Mouse (Mus musculus) midbrain, embryonic 14.5 days (tissue): ENCODE data around the gene Pigu. TPM values are rescaled to one million over a fixed set of nuclear protein-coding genes. Genes with fewer than 3 reads are reported as not detected.

ENCODE experiments used
- ATAC-seq: fragments of 200-750 bp; cut with Nextera tagmentation; 2 replicates; pipeline ENCODE4 v1.8.0; 2017; ENCODE audit warnings: moderate number of reproducible peaks, moderate library complexity; ENCODE audit not compliant: low FRiP score, low TSS enrichment
- DNase-seq: peaks from one replicate; pipeline ENCODE4 v3.0.0-alpha.2; 2015
- H3K27ac ChIP-seq: fragments of 300-500 bp; sonication (generic); replicated peaks from 2 replicates; pipeline ENCODE4 v1.5.1; 2014; ENCODE audit warnings: mild to moderate bottlenecking, low read depth, low read length, moderate library complexity
- H3K27me3 ChIP-seq: fragments of 300-500 bp; sonication (generic); 2 replicates; pipeline ENCODE4 v1.6.1; 2014; ENCODE audit warnings: low read length, control low read depth, mixed read lengths; ENCODE audit not compliant: control insufficient read depth, insufficient read depth
- H3K36me3 ChIP-seq: fragments of 300-500 bp; sonication (generic); 2 replicates; pipeline ENCODE4 v1.6.1; 2014; ENCODE audit warnings: low read length, control low read depth; ENCODE audit not compliant: control insufficient read depth, insufficient read depth
- H3K4me1 ChIP-seq: fragments of 300-500 bp; sonication (generic); 2 replicates; pipeline ENCODE4 v1.6.1; 2014; ENCODE audit warnings: mild to moderate bottlenecking, antibody characterized with exemption, low read length, control low read depth; ENCODE audit not compliant: control insufficient read depth, insufficient read depth
- H3K4me2 ChIP-seq: fragments of 300-500 bp; sonication (generic); 2 replicates; pipeline ENCODE4 v1.6.1; 2014; ENCODE audit warnings: mild to moderate bottlenecking, low read length, moderate library complexity
- H3K4me3 ChIP-seq: fragments of 300-500 bp; sonication (generic); replicated peaks from 2 replicates; pipeline ENCODE4 v1.5.1; 2014; ENCODE audit warnings: low read depth, low read length
- H3K9ac ChIP-seq: fragments of 300-500 bp; sonication (generic); replicated peaks from 2 replicates; pipeline ENCODE4 v1.6.1; 2014; ENCODE audit warnings: mild to moderate bottlenecking, low read length, moderate library complexity
- H3K9me3 ChIP-seq: fragments of 300-500 bp; sonication (generic); 2 replicates; pipeline ENCODE4 v1.6.1; 2016; ENCODE audit warnings: low read length, control low read depth, mixed read lengths; ENCODE audit not compliant: control insufficient read depth
- WGBS: fragments of 180-500 bp; shearing (Covaris S2); extraction: QIAGEN DNeasy Blood & Tissue Kit; methylation state at CpG from one replicate; pipeline ENCODE4 v1.1.7; 2014; 5-methylcytosine and 5-hydroxymethylcytosine counted together
- microRNA counts: library from miRNA; unstranded; fragments of <30 nt; microRNA quantifications from one replicate; lab custom pipeline; 2016
- microRNA-seq: library from miRNA; unstranded; fragments of <30 nt; microRNA quantifications from one replicate; pipeline ENCODE4, GENCODE M21; 2016
- polyA plus RNA-seq: library from polyadenylated mRNA; unstranded; fragments of >200 nt; fragmentation: Nextera tagmentation; extraction: Ambion mirVana; gene quantifications from 2 replicates; pipeline ENCODE4 v1.2.1, GENCODE M21; 2014

Pigu gene
- polyA plus RNA-seq, 1 experiment from 2014 or later: 63.5 TPM

DNA sequence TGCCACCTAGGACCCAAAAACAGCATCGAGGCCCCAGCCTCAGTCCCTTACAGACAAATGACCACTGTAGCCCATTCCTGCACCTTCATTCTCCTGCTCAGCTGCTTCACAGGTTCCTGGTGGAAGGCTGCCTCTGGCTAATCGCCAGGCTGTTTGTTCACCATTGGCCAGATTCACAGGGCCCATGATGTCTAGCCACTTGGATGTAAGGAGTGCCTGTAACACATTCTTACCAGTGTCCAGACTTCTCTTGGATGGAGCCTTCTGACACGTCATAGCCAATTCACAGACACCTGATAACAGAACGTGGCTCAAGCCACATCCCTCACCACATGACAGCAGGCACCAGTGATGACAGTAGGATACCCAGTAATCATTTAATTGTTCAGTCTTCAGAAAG lies 111.0 kb downstream of the Pigu start:
- WGBS: 96% methylated on average over 4 of the region's 4 CpGs
- no peaks in the 10 kb centered on the region for H3K27me3 ChIP-seq
- no peak overlapping the region for H3K4me2 ChIP-seq
- no peak overlapping the region for H3K9ac ChIP-seq
- no peaks in the 10 kb centered on the region for H3K9me3 ChIP-seq
- H3K36me3 ChIP-seq: peaks cover 86% of the 10 kb centered on the region
- H3K4me3 ChIP-seq: no peak overlapping the region
- H3K4me1 ChIP-seq: no peaks in the 10 kb centered on the region
- ATAC-seq (no peak), DNase-seq (no peak)
- no peak overlapping the region for H3K27ac ChIP-seq

DNA sequence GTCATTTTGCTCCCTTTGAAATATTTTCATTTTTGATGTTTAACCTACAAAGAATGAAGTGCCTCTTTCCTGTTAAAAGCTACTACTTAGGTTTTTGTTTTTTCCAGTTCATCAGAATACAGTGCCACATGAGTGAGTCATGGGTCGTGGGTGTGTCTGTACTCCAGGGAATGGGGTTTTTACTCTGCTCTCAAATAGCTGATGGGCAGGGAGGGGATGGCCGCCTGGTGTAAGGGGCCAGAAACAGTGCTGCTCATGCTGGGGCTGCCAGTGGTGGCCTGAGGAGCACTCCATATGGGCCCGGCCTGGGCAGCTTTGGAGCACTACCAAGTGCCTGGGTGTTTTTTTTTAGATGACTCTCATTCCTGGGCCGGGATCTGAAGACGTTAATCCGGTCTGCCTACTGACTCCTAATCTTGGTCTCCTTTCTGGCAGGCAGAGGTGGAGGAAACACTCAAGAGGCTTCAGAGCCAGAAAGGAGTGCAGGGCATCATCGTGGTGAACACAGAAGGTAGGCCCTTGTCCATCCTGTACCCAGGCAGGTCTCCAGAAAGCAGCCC lies 114.9 kb downstream of the Pigu start:
- Histone ChIP-seq H3K4me2 (no peak overlapping the region), H3K36me3 (peaks cover 47% of the 10 kb centered on the region), H3K4me3 (no peak overlapping the region), H3K4me1 (peaks cover 12% of the 10 kb centered on the region), H3K9ac (no peak overlapping the region), H3K9me3 (no peaks in the 10 kb centered on the region), H3K27ac (no peak overlapping the region), H3K27me3 (no peaks in the 10 kb centered on the region)
- 90% methylated on average over 7 of the region's 7 CpGs for WGBS
- no peak for DNase-seq
- no peak for ATAC-seq

DNA sequence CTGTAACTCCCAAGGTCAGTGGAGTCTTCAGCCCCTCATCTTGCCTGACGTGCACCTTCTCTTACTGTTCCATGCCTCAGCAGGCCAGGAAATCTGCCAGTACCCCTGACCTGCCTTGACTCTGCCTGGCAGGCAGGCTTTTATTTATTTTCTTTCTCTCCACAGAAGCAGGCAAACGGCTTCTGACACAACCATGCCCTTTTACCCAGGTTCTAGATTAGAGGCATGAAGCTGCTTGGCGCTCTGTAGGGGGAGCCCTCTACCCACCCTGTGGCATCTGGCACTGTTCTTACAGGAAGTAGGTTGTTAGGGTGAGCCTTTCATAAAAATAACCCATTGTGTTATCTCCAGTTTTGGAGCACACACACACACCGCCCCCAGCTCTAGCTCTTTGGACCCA lies 116.3 kb downstream of the Pigu start:
- 84% methylated on average over 4 of the region's 4 CpGs for WGBS
- ATAC-seq: no peak

DNA sequence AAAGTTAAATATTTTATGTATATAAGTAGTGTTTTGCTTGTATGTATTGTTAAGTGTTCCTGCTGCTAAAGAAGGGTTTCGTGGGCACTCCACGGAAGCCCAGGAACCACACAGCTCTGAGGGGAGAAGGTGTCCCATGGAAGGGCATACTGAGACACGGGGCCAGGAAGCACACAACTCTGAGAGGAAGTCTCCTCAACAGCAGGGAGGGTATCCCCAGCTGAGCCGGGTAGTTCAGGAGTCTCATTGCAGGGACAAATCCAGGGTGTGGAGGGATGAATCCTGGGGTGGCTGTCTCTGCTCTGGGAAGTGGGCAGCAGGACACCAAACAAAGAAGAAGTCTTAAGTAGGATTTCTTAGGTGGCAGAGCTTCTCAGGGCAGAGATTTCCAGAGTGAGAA lies 120.0 kb downstream of the Pigu start:
- Histone ChIP-seq H3K4me1 (peaks cover 20% of the 10 kb centered on the region), H3K27ac (no peak overlapping the region), H3K27me3 (no peaks in the 10 kb centered on the region), H3K36me3 (peaks cover under 1% of the 10 kb centered on the region; the same call in 1 of the 2 replicates), H3K4me2 (peak overlapping the region; percentile 67), H3K9me3 (no peaks in the 10 kb centered on the region), H3K9ac (peak overlapping the region; percentile 85), H3K4me3 (peak overlapping the region; percentile 92)
- WGBS: 20% methylated on average over 4 of the region's 4 CpGs
- DNase-seq (no peak), ATAC-seq (no peak)

More for the DNA sequence above, 116.3 kb downstream of the Pigu start:
- Histone ChIP-seq H3K9ac (no peak overlapping the region), H3K4me2 (no peak overlapping the region), H3K27ac (no peak overlapping the region), H3K9me3 (no peaks in the 10 kb centered on the region), H3K36me3 (peaks cover 35% of the 10 kb centered on the region), H3K4me3 (no peak overlapping the region), H3K27me3 (no peaks in the 10 kb centered on the region), H3K4me1 (peaks cover 15% of the 10 kb centered on the region)
- no peak for DNase-seq

DNA sequence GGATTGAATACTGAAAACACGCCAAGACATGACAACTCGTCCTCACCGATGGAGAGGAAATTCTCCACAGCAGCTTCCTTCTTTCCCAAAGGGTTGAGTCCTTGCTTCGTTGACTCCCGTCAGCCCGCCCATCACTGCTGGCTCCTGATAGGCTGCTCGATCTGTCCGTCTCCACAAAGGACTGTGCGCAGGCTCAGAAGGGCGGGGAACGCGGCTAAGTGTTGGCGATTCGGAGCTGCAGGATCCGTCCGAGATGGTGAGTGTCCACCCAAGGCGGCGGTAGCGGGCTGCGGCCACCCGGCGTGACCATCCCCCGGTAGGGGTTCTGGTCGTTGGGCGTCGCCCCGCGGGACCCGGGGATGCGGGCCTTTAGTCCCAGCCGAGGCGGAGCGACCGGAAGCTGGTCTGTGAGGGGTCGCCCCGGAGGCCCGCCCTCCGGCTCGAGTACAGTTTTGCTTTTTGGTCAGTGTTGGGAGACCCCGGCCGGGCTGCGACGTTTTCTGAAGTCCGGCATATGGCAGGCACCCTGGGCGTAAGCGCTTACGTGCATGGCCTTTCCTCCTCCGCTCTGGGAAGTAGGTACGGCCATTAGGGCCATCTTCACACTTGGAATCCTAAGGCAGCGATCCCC lies 120.8 kb downstream of the Pigu start, which contains the start of gene Dynlrb1:
TSS of gene Dynlrb1 (plus strand) at position 172 of the 631 bp plus-strand sequence.
- Histone ChIP-seq H3K4me1 (peaks cover 20% of the 10 kb centered on the region), H3K27ac (peak within 1 kb of the TSS; percentile 88), H3K36me3 (no peaks in the 10 kb centered on the region; the same call in 1 of the 2 replicates), H3K4me2 (peak within 1 kb of the TSS; percentile 67), H3K9me3 (no peaks in the 10 kb centered on the region), H3K9ac (peak within 1 kb of the TSS; percentile 85), H3K4me3 (peak within 1 kb of the TSS; percentile 92), H3K27me3 (no peaks in the 10 kb centered on the region)
- peak; percentile 98 for DNase-seq
- ATAC-seq: peak; percentile 98
- WGBS: under 1% methylated on average over 50 of the region's 50 CpGs

DNA sequence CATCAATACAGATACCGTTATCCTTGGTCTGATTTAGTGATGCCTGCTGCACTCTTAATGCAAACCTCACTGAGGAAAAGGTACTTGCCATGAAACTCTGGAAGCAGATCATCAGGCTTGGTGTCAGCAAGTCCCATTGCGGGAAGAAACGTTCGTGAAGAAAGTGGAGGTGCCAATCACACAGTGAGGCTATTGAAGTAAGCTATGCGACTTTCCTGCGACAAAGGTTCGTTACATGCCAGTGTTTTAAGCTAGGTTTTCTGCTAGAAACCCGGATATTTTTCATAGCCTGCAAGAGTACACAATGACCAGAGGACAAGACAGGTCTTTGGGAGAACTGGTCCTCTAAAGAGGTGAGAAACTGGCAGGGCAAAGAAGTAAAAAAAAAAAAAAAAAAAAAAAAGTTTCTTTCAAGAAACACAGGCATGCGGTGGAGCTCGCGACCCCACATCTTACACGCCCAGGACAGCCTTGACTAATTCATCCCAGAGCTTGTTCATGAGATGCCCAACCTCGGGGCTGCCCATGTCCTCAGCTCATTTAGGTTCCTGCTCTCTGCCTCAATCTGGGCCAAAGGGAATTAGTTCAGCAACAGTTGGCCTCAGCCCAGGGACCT lies 121.4 kb downstream of the Pigu start:
- WGBS: 3% methylated on average over 13 of the region's 13 CpGs
- peak overlapping the region; percentile 88 for H3K27ac ChIP-seq
- DNase-seq: peak; percentile 35
- peak overlapping the region; percentile 67 for H3K4me2 ChIP-seq
- no peaks in the 10 kb centered on the region for H3K27me3 ChIP-seq
- ATAC-seq: peak; percentile 85
- H3K9me3 ChIP-seq: no peaks in the 10 kb centered on the region
- peak overlapping the region; percentile 92 for H3K4me3 ChIP-seq
- peaks cover 20% of the 10 kb centered on the region for H3K4me1 ChIP-seq
- H3K36me3 ChIP-seq: no peaks in the 10 kb centered on the region; the same call in 1 of the 2 replicates
- peak overlapping the region; percentile 85 for H3K9ac ChIP-seq

MicroRNAs within 50 kb of the gene (microRNA counts, 519-probe panel; counts per million panel counts)
- microRNA mmu-miR-695 (lab: Ali Mortazavi, UCI): not detected

Small RNA genes within 50 kb of the gene (microRNA-seq; reads per million reads assigned to microRNA genes)
- not detected for gene Mir695

Other genes starting within 250 kb of the Pigu start
- 31.2 and 42.9 TPM in 2 replicates for gene Itch, start 223.9 kb downstream of the Pigu start, polyA plus RNA-seq
- gene Dynlrb1, start 120.9 kb downstream of the Pigu start, polyA plus RNA-seq: 698 and 838 TPM in 2 replicates
- 435 and 604 TPM in 2 replicates for gene Map1lc3a, start 81.1 kb downstream of the Pigu start, polyA plus RNA-seq
- 82.5 and 98.6 TPM in 2 replicates for gene Trp53inp2, start 23.6 kb upstream of the Pigu start, polyA plus RNA-seq
- 36.6 and 41.5 TPM in 2 replicates for gene Ncoa6, start 116.5 kb upstream of the Pigu start, polyA plus RNA-seq
- 22.4 and 25.7 TPM in 2 replicates for gene Acss2, start 160.5 kb upstream of the Pigu start, polyA plus RNA-seq
- gene Ggt7, start 160.8 kb upstream of the Pigu start, polyA plus RNA-seq: 41.1 and 43.2 TPM in 2 replicates
- gene Gss, start 235.4 kb upstream of the Pigu start, polyA plus RNA-seq: 14.8 and 15.2 TPM in 2 replicates